Mouse (Mus musculus) cerebellum, adult (tissue): ENCODE results near the gene Gm8251.
"Not testable (repeated sequence)": the region's sequence is repeated elsewhere in the genome, so short reads cannot be mapped to it uniquely, and the experiment has no call there.

Source experiments
- ATAC-seq: cut with Nextera tagmentation; 2 replicates; pipeline ENCODE4 v1.9.2; 2017; ENCODE audit warnings: mild to moderate bottlenecking, moderate library complexity, mixed read lengths; ENCODE audit not compliant: insufficient number of reproducible peaks, low FRiP score, low TSS enrichment

Gene Gm8251

DNA sequence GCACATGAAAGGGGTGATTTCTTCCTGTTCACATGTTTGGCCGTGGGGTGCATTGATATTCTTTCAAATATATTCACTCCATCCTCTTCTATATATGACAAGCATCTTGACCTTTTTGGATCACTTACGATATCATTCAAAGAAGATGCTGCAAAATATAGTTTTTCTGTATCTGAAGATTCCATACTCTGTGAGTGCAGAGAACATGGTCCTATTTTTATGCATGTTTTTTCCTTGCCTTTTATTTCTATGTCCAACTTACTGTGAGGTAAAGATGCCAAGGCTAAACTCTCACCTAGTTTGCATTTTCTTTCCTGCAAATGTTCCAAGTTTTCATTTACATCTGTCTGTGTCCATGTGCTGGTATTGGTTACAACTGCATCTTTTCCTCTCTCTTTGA lies at the start of gene Gm8251:
Gene Gm8251, minus strand, starts transcription at position 101 of the 400 bp plus-strand sequence.
- no peak for ATAC-seq

DNA sequence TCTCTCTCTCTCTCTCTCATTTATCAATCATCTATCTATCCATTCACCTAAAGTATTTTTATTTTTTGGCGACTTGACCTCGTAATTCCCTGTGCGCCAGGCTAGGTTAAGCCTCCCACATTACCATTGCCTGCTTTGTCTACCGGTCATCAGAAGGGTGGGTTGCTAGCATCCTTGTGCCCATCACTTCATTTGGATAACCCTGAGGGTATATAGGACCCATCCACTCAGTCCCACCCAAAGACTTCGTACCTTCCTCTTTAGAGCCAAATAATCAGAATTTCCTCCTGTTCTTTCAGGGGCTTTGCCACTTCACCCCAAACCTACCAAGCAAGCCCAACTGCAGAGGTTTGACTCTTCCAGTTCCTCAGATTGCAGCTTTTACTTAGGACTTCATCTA lies 41.2 kb upstream of the Gm8251 start:
- no peak for ATAC-seq

DNA sequence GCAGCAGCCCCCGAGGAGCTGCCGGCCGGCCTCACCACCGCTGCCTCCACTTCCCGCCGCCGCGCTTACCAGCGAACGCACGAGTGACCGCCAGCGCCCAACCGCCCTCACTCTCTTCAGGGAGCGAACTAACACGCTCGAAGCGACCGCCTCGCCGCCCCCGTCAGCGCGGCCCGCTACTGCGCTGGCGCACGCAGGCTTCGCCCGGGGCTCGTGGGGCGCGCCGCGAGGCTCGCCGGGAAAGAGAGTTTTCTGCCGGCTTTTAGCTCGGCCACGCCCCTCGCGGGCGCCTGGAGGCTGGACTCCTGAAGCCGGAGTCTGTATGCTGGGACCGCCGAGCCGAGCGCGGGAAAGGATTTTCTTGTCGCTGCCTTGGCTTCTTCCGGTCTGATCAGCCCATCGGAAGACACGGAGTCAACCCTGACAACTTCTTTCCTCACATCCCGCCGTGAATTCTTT lies 40.6 kb upstream of the Gm8251 start, which contains the start of gene Tex30:
Gene Tex30, minus strand, starts transcription at position 183 of the 459 bp plus-strand sequence.
- ATAC-seq = peak; percentile 99

DNA sequence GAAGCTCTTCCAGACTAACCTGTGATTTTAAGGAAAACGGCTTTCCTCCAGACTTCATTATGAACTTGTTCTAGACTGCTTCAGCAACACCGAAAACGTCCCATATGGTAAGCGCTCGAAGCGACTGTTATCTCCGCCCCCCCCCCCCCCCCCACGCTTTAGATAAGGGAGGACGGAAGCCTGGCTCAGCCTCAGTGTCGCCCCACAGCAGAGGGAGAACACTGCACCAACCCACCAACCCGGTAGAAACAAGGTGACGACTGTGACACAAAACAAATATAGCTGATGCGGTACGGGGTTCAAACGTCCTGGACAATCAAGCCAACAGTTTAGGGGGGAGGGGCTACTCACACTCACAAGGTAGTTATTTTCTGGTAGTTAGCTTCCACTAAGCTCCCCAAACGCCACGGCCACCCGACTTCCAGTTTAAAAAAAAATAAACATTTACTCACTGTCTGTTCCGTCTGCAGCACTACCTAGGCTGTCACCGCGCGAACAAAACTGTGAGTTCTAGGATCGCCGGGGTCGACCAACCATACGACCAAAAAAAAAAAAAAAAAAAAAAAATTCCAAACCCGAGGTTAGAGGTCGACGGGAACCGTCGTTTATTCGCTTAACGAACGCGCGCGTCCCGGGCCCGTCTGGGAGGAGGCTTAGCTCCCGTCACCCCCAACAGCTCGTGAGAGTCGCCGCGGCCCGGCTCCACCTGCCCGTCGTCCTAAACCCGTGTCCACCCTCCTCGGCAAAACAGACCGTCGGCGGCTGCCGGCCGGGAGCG lies 39.9 kb upstream of the Gm8251 start:
- ATAC-seq = peak; percentile 71

DNA sequence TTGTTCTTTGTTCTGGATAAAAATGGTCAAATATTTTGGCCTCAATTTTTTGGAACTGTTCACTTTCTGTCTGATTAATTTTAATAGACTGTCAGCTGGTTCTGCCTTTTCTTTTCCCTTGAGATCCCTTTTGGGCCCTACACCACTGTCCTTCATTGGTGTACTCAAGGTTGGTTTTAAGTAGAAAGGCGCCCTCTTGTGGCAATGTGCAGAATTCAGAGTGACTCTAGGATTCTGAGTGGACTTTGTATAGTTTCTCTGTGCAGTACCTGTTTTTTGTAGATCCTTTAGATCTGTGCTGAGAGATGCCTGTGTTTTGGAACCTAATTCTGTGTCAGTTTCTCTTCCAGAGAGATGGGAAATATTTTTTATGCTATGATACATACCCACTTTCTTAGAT lies 2.9 kb upstream of the Gm8251 start:
- ATAC-seq = no peak

DNA sequence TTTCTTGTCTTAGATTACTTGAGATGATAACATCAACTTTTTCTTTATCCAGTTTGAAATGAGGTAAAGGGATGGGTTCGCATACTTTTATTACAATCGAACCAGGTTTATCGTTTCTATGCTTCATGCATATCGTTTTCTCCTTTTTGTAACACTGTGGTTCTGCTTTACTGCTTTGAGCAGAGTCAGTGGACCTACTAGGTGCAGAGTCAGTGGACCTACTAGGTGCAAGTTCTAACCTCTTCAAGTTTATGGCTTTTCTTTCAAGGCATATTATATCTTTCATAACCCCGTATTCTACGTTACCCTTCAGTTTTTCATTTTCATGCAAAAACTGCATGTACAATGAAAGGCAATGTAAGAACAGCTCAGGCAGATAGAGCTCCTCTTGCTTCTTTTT lies 1.7 kb upstream of the Gm8251 start:
- no peak for ATAC-seq

DNA sequence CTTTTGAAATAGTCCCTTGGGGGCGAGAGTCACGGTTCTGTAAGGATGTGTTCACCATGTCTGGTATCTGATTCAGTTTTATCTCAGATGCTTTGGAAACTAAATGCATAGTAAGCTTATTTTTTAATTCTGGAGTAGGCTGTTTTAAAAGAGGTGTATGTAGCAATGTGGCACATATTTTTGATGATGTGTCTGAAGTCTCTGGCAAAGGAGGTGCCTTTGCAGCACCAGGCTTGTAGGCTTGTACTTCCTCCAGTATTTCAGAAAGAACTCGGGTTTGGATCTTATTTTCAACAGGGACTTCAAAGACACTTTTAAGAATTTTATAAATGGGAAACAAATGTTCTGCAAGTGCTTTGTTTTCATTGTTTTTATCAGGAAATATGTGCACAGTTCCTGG lies 3.9 kb downstream of the Gm8251 start:
- ATAC-seq = no peak

DNA sequence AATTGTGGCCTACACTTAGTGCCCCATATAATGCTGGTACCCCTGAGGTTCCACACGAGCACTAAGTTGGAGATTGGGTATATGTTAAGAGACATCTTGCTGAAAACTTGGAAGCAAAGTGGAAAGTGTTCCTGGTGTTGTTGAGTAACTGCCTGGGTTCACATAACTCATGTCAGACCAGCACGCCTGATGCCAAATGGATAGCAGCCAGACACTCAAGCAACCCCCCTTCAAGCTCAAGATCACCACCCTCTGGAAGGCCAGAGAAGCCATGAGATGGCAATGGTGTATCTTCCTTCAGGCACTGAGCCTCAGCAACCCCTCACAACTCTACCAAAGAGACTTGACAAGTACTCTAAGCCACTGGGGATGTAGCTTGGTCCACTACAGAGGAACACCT lies 15.2 kb downstream of the Gm8251 start:
- ATAC-seq = no peak

DNA sequence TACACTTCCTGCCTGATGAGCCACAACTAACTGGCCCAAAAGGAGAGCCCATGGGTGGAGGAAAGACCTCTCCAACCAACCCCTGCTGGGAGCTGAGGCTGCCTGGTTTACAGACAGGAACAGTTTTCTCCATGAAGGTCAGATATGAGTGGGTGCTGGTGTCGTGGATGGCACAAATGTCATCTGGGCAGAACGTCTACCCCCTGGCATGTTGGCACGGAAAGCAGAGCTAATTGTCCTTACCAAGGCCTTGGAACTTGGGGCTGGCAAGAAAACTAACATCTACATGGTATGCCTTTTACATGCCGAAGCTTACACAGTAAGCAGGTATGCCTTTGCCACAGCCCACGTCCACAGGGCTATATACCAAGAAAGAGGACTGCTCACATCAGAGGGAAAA lies 16.0 kb downstream of the Gm8251 start:
- not testable (repeated sequence) for ATAC-seq

DNA sequence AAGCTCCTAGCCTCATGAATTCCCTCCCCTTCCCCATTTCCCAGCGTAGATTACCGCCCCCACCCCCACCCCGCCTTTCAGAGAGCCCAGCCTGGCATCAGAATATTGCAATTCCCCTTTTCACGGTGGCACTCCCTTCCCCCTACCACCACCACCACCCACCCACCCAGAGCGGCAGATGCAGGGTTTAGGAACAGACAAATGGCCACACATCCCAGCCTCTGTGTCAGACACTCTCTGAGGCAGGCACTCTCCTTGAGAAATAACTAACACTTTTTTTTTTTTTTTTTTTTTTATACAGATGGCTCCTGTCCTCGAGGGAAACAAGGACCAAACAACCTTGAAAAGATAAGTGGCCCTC lies 19.2 kb downstream of the Gm8251 start:
- no peak for ATAC-seq

DNA sequence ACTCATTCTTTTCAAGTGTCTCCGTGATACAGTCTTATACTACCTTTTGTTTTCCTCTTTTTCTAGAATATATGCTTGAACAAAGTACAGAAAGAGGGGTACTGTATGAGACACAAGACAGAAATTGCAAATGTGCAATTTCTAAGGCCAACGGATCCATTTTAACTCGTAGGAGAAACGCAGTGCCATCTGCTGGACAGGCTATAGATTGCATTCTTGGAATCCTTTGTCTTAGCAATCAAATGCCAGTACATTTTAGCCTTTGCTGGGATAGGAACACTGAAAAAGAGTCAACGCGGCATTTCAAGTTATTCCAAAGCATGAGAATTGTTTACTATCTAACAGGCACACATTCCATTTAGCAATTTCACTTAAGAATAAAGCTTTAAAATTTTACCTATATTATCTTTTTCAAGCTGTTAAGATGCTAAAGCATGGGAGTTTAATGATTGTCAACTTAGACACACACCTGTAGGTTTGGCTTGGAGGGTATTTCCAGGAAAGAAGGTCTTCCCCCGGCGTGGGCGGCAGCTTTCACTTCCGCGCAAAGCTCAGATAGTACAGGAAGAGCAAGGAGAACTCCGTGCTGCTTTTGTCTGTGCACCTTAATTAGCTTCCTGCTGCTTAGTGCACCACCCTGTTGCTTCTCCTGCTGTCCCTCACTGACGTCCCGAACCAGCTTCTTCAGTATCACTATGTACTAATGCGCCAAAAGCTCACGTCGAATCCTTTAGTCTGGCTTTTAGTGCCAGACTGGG lies 19.8 kb downstream of the Gm8251 start:
- ATAC-seq = peak; percentile 85

DNA sequence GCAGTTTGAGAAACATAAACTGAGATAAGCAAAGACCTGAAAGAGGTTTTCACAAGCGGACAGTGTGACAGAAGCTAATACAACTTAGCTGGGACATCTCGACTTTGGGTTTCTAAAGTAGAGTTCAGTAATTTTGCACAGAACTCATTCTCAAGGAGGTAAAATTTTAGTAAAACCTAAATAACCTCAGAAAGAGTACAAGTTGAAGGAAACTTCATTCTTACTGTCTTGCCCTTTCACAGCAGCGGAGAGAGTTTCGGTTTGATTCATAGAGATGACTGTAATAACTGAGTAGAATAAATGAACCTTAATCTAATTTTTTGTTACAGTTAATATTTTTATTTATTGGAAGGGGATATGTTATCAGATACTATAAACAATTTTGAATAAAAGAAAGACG lies 28.8 kb downstream of the Gm8251 start:
- no peak for ATAC-seq

DNA sequence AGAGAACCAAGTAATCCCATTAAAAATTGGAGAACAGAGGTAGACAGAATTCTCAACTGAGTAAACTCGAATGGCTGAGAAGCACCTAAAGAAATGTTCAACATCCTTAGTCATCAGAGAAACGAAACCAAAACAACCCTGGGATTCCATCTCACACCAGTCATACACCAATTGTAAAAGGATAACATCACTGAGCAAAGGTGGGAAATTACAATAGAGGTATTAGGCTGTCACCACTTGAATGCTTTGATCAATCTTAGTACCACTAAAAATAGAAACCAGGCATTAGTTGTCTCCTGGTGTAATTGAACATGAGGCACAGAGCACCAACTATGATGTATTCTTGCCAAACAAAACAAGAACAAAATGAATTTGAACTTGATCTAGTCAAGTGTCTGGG lies 29.5 kb downstream of the Gm8251 start:
- ATAC-seq = no peak

DNA sequence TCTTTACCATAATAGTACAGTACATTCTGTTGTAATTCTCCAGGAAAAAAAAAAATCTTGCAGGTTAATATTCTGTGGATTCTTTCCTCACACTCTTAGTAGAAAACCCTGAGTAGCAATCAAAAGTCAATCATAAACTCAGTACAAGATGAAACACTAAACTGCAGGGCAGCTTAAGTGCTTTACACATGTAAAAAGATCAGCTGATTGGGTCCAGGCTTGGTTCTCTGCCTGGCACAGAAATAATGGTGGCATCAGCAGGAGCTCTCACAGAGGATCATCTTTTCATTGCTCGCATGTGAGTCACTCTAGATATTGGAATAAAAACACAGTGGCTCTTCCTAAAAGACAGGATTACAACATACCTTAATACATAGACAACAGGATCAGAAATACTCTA lies 34.1 kb downstream of the Gm8251 start:
- no peak for ATAC-seq

DNA sequence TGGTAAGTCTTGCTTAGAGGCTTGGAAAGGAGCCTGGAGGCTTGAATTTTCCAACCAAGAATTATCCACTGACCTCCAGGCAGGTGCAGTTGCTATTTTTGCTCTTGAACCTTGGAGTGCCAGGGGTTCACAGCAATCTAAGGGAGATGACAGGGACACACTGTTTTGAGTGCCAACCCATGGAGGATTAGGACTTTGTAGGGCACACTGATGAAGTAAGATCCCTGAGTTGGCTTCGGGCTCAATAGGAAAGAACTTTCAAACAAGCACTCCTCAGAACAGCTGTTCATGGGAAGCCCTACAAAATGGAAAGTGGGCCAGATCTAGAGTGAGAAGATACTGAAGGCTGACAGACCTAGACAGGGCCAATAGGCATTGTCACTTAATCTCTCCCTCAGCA lies 39.1 kb downstream of the Gm8251 start:
- no peak for ATAC-seq

DNA sequence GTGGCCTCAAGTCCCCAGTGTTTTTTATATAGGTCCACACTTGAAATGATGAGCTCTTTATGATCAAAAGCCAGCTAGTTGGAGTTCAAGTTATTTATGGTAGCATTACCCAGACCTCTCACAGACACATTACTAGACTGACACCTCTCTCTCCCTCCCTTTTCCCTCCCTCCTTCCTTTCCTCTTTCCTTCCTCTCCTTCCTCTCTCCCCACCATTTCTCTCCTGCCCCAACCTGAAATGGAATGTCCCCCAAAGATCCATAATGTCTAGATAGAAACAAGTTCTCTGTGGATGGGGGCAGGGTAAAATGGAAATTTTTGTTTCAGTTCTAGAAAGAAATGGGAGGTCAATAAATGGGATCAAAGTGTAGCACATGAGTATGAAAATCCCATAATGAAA lies 41.8 kb downstream of the Gm8251 start, which contains the start of gene Mettl21c:
Gene Mettl21c, minus strand, starts transcription at position 101 of the 400 bp plus-strand sequence.
- ATAC-seq = no peak

DNA sequence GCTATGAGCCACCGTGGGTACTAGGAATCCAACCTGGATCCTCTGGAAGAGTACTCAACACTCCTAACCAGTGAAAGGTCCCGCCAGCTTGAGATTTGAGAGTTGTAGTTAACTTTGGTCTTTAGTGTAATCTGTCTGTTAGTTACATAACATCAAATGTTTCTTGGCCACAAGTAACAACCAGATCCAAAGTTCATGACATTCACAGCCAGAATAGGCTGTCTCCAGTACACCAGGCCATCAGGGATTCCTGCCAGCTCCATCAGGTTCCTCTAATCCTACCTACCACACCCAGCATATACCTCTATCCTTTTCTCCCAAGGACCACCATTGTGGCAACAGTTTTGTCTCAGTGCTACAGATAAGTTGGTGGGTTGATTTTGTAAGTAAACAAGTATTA lies 46.2 kb downstream of the Gm8251 start:
- ATAC-seq = no peak
